Mouse (Mus musculus): Measurements from ENCODE around the gene 4930548H24Rik. TPM values are rescaled to one million over a fixed set of nuclear protein-coding genes. Genes with fewer than 3 reads are reported as not detected.

4930548H24Rik gene
- under 1 TPM; 0.28 to 0.79 TPM for total RNA-seq (2023)

GRCm38 (mm10) chr5:31485440-31485839 is at the start of gene 4930548H24Rik:
4930548H24Rik (plus strand) TSS chr5:31485740.

GRCm38 (mm10) chr5:31451878-31452561 is 33.5 kb upstream of the 4930548H24Rik start, which contains the start of gene Zfp512:
Zfp512 (plus strand) TSS chr5:31452431.

DNA sequence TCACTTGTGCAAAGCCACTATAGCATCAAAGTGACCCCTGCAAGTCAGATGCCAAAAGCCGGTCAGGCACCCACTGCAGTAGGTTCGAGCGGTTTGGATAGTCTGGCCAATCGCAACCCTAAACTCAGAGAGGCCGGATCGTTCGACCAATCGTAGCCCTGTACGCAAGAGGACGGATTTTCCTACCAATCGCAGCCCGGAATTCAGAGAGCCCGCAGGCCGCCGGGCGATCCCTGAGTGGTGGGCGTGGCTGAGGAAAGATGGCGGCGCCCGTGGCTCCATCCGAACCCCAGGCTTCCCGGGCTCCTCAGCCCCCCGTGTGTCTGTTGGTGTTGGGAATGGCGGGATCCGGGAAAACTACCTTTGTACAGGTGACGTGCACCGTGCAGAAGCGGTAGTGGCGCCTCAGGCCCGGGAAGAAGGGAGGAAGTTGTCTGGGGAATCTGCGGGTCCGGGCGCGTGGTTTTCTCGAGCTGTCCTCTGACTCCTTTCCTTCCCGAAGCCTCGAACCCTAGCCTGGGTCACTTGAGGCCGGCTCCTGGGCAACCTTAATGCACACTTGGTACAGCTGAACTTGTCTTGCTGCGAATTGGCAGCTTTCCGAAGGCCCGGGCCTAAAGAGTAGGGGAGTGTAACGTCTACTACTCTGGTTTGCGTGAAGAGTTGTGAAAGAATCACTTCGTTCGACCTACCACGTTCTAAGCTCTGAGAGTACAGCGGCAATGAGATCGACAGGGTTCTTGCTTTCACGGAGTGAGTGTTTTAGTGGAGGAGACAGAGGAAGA is 9.2 kb downstream of the 4930548H24Rik start, which contains the start of gene Gpn1:
Gene Gpn1 (plus strand): TSS at position 229 of the 785 bp plus-strand sequence.

DNA sequence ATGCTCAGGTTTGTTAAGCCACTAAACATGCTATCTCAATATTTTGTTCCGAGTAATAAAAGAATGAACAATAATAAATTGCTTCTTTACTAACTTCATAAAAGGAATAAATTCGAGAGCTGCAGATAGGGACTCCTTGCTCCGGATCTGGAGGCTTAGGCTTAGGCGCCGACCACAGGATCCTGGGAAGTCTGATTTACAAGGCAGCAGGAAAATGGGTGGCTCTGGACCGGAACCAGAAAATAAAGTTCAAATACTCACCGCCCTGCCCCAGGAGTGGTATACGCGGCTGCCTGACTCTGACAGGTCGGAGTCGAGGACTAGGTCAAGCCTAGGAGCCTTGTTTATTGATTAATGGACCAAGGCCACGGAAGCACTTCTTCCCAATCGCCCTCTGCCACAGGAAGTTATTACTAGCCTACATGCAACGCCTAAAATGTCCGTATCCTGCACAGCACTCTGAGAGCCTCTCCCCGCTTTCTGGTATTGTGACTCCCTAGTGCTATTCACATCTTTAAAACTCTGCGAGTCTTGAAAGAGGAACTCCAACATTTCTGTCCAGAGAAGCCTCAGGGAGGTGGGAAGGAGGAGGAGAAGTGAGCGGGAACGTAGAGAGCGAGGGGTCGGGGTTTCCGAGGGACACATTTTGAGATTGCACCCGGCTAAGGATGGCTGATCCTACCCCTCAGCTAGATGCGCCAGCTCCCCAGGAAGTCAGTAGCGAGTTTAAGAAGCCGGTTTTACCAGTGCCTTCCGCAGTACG is 41.0 kb downstream of the 4930548H24Rik start, which contains the start of gene Slc4a1ap:
Gene Slc4a1ap (plus strand): TSS at position 642 of the 763 bp plus-strand sequence.

GRCm38 (mm10) chr5:31527707-31528106 is 42.2 kb downstream of the 4930548H24Rik start, which contains the start of gene Supt7l:
Supt7l (minus strand) TSS chr5:31527807.

Other genes starting within 250 kb of the 4930548H24Rik start
- 100 to 1,000 TPM; 133 to 161 TPM for gene Nrbp1, start 244.9 kb upstream of the 4930548H24Rik start, total RNA-seq (2023)
- gene Gm9970, start 244.5 kb upstream of the 4930548H24Rik start, total RNA-seq (2023): 1 to 10 TPM in 1 of 2 experiments, under 1 TPM in 1; 0.92 to 1.9 TPM
- gene Krtcap3, start 234.0 kb upstream of the 4930548H24Rik start, total RNA-seq (2023): 10 to 100 TPM in 1 of 2 experiments, 1 to 10 TPM in 1; 9.2 to 12.4 TPM
- 10 to 100 TPM in 1 of 2 experiments, 1 to 10 TPM in 1; 6.3 to 13.2 TPM for gene Ift172, start 194.6 kb upstream of the 4930548H24Rik start, total RNA-seq (2023)
- not detected for gene Fndc4, start 189.7 kb upstream of the 4930548H24Rik start, total RNA-seq (2023)
- gene Gckr, start 188.3 kb upstream of the 4930548H24Rik start, total RNA-seq (2023): not detected
- gene Zfp512, start 33.3 kb upstream of the 4930548H24Rik start, total RNA-seq (2023): 10 to 100 TPM; 18.2 to 18.9 TPM
- gene Gpn1, start 9.0 kb downstream of the 4930548H24Rik start, total RNA-seq (2023): 10 to 100 TPM; 36.3 to 41.1 TPM
- 10 to 100 TPM; 23.6 to 26.1 TPM for gene Slc4a1ap, start 41.3 kb downstream of the 4930548H24Rik start, total RNA-seq (2023)
- 10 to 100 TPM in 1 of 2 experiments, 1 to 10 TPM in 1; 9.6 to 10.5 TPM for gene Supt7l, start 42.1 kb downstream of the 4930548H24Rik start, total RNA-seq (2023)
- gene Mrpl33, start 111.2 kb downstream of the 4930548H24Rik start, total RNA-seq (2023): 100 to 1,000 TPM; 355 to 356 TPM
- gene Rbks, start 211.9 kb downstream of the 4930548H24Rik start, total RNA-seq (2023): 10 to 100 TPM; 15.2 to 20.0 TPM
- gene Babam2, start 211.9 kb downstream of the 4930548H24Rik start, total RNA-seq (2023): 10 to 100 TPM; 48.6 to 59.6 TPM